Mouse (Mus musculus) thymus, postnatal 4 days (tissue): Measurements from ENCODE around the gene Arhgap8.

ENCODE experiments used
- DNase-seq: peaks from one replicate; pipeline ENCODE4 v3.0.0; 2021

The Arhgap8 gene

GRCm38 (mm10) chr15:84803685-84804084 lies 83.8 kb downstream of the Arhgap8 start:
- peak; percentile 71 for DNase-seq

- no peak for DNase-seq
These were observed 89.6 kb downstream of the Arhgap8 start for GRCm38 (mm10) chr15:84809275-84809952.

GRCm38 (mm10) chr15:84811126-84811525 lies 91.3 kb downstream of the Arhgap8 start:
- DNase-seq, result no peak

GRCm38 (mm10) chr15:84812831-84813357 lies 93.0 kb downstream of the Arhgap8 start:
- no peak for DNase-seq

- no peak for DNase-seq
These were observed 95.3 kb downstream of the Arhgap8 start for GRCm38 (mm10) chr15:84815171-84815570.

GRCm38 (mm10) chr15:84817589-84817988 lies 97.7 kb downstream of the Arhgap8 start:
- DNase-seq, result no peak

GRCm38 (mm10) chr15:84818284-84818683 lies 98.4 kb downstream of the Arhgap8 start:
- no peak for DNase-seq

GRCm38 (mm10) chr15:84820811-84821210 lies 101.0 kb downstream of the Arhgap8 start:
- no peak for DNase-seq
